Comparison of ENCODE assay signal across 10 mouse cellular contexts in the genomic region with DNA sequence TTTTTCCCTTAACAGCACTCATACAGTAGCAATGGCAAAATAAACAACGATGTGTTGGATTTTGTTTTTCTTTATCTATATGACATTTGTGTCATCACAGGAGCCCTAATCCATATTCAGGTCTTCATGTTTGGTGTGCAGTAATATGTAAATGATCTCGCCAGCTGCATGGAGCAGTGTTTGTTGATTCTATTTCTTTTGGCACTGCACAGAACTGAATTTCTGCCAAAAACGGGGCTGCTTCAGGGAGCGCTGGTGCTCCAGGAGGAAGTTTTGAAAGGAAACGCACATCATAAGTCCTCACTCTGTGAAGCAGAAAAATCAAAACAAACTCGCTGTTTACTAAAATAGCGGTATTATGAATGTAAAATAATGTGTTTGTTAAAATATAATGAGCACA.
DNase-seq lines count a peak whose midpoint lies in the region; ATAC-seq and TF ChIP-seq lines count a peak whose summit lies in the region.
"Had no signal": no experiment of that assay in that cellular context is flagged by ENCODE, and none has a peak within 500 bp of the region (broad histone marks: within the 10 kb centered on the region; RNA-seq: fewer than 3 reads in every experiment).

No protein-coding gene starts in this region.

- no peak for ATAC-seq in hindbrain, embryonic 13.5 days (ENCODE audit: low FRiP score)
- ATAC-seq in hindbrain, embryonic 11.5 days (ENCODE audit: low FRiP score): no peak
- ATAC-seq in forebrain, embryonic 15.5 days (replicated peaks): peak; percentile 91
- peak; percentile 79 for ATAC-seq in hindbrain, postnatal 0 days
- no peak for ATAC-seq in stomach, embryonic 16.5 days (ENCODE audit: insufficient read depth, low FRiP score)
- ATAC-seq in monocyte, adult 5-6 weeks (replicated peaks; ENCODE audit: insufficient number of reproducible peaks, low FRiP score, low TSS enrichment, poor library complexity, severe bottlenecking): no peak
- ATAC-seq in megakaryocyte-erythroid progenitor cell, adult 5-6 weeks (replicated peaks; ENCODE audit: low FRiP score, low TSS enrichment, poor library complexity, severe bottlenecking): no peak

- peak overlapping the region; percentile 69 for H3K27ac ChIP-seq in hindbrain, embryonic 13.5 days
- no peak overlapping the region for H3K27ac ChIP-seq in hindbrain, embryonic 11.5 days (ENCODE audit: low read depth, low read length)
- H3K27ac ChIP-seq in forebrain, embryonic 15.5 days (replicated peaks): peak overlapping the region; percentile 80
- peak overlapping the region; percentile 71 for H3K27ac ChIP-seq in hindbrain, postnatal 0 days
- no peak overlapping the region for H3K27ac ChIP-seq in stomach, embryonic 16.5 days (ENCODE audit: low read length)
- H3K27ac ChIP-seq: embryonic facial prominence, embryonic 12.5 days; liver, embryonic 15.5 days had no signal

- no peak overlapping the region for H3K4me3 ChIP-seq in hindbrain, embryonic 13.5 days
- no peak overlapping the region for H3K4me3 ChIP-seq in hindbrain, embryonic 11.5 days (ENCODE audit: low read depth, low read length)
- H3K4me3 ChIP-seq in forebrain, embryonic 15.5 days: 0 out of 2 replicates have a peak overlapping the region, but pooled peaks have one; percentile 13
- no peak overlapping the region; the same call in 1 of the 2 replicates for H3K4me3 ChIP-seq in hindbrain, postnatal 0 days (ENCODE audit: low read length)
- H3K4me3 ChIP-seq in stomach, embryonic 16.5 days (replicated peaks; ENCODE audit: low read length): no peak overlapping the region
- H3K4me3 ChIP-seq: embryonic facial prominence, embryonic 12.5 days; liver, embryonic 15.5 days had no signal

- intact Hi-C loops in left cerebral cortex, postnatal 14 days (cut with DNase I): no loop called here

- H3K4me1 ChIP-seq in hindbrain, embryonic 13.5 days (replicated peaks): peaks cover 31% of the 10 kb centered on the region
- H3K4me1 ChIP-seq in hindbrain, embryonic 11.5 days (replicated peaks; ENCODE audit: control insufficient read depth, insufficient read depth, low read length): no peaks in the 10 kb centered on the region; the same call in 1 of the 2 replicates
- peaks cover 29% of the 10 kb centered on the region for H3K4me1 ChIP-seq in forebrain, embryonic 15.5 days
- 0 out of 2 replicates have a peak, but pooled peaks cover 5% of the 10 kb centered on the region for H3K4me1 ChIP-seq in hindbrain, postnatal 0 days (ENCODE audit: insufficient read depth, low read length)
- 0 out of 2 replicates have a peak, but pooled peaks cover 3% of the 10 kb centered on the region for H3K4me1 ChIP-seq in stomach, embryonic 16.5 days (ENCODE audit: control insufficient read depth, insufficient read depth, low read length)
- H3K4me1 ChIP-seq: embryonic facial prominence, embryonic 12.5 days; liver, embryonic 15.5 days had no signal

- H3K27me3 ChIP-seq in hindbrain, embryonic 13.5 days: no peaks in the 10 kb centered on the region
- H3K27me3 ChIP-seq in hindbrain, embryonic 11.5 days (ENCODE audit: control insufficient read depth, insufficient read depth, low read length): no peaks in the 10 kb centered on the region
- H3K27me3 ChIP-seq in forebrain, embryonic 15.5 days: peaks cover 5% of the 10 kb centered on the region; the same call in 1 of the 2 replicates
- no peaks in the 10 kb centered on the region for H3K27me3 ChIP-seq in hindbrain, postnatal 0 days (ENCODE audit: insufficient read depth, low read length)
- no peaks in the 10 kb centered on the region for H3K27me3 ChIP-seq in stomach, embryonic 16.5 days (ENCODE audit: control insufficient read depth, insufficient read depth, low read length)
- H3K27me3 ChIP-seq: embryonic facial prominence, embryonic 12.5 days; liver, embryonic 15.5 days had no signal

- WGBS in hindbrain, embryonic 13.5 days: 40% methylated on average over 7 of the region's 7 CpGs
- 78% methylated on average over 7 of the region's 7 CpGs for WGBS in hindbrain, embryonic 11.5 days
- WGBS in forebrain, embryonic 15.5 days: 10% methylated on average over 7 of the region's 7 CpGs
- WGBS in hindbrain, postnatal 0 days: 17% methylated on average over 7 of the region's 7 CpGs
- WGBS in stomach, embryonic 16.5 days: 43% methylated on average over 7 of the region's 7 CpGs

- no peak overlapping the region for H3K9ac ChIP-seq in hindbrain, embryonic 13.5 days
- no peak overlapping the region for H3K9ac ChIP-seq in hindbrain, embryonic 11.5 days (ENCODE audit: low read depth, low read length)
- no peak overlapping the region for H3K9ac ChIP-seq in forebrain, embryonic 15.5 days (replicated peaks)
- H3K9ac ChIP-seq in hindbrain, postnatal 0 days (replicated peaks; ENCODE audit: low read length): no peak overlapping the region
- no peak overlapping the region for H3K9ac ChIP-seq in stomach, embryonic 16.5 days (ENCODE audit: low read length)
- H3K9ac ChIP-seq: embryonic facial prominence, embryonic 12.5 days; liver, embryonic 15.5 days had no signal

- H3K36me3 ChIP-seq in hindbrain, embryonic 13.5 days: peaks cover 4% of the 10 kb centered on the region
- no peaks in the 10 kb centered on the region for H3K36me3 ChIP-seq in hindbrain, embryonic 11.5 days (ENCODE audit: control insufficient read depth, insufficient read depth, low read length)
- no peaks in the 10 kb centered on the region for H3K36me3 ChIP-seq in forebrain, embryonic 15.5 days
- H3K36me3 ChIP-seq in hindbrain, postnatal 0 days (ENCODE audit: insufficient read depth, low read length): no peaks in the 10 kb centered on the region; the same call in 1 of the 2 replicates
- H3K36me3 ChIP-seq in stomach, embryonic 16.5 days (ENCODE audit: control insufficient read depth, insufficient read depth, low read length): no peaks in the 10 kb centered on the region
- H3K36me3 ChIP-seq: embryonic facial prominence, embryonic 12.5 days; liver, embryonic 15.5 days had no signal

- DNase-seq in hindbrain, embryonic 11.5 days (ENCODE audit: low spot score): no peak
- DNase-seq in hindbrain, postnatal 0 days (ENCODE audit: low spot score): peak; percentile 90
- DNase-seq in left cerebral cortex, postnatal 14 days (ENCODE audit: low spot score in 2 of 2): peak; percentile 59 to 73

- no peak for TF ChIP-seq CTCF in hindbrain, postnatal 0 days (IDR thresholded peaks at IDR 0.05; ENCODE audit: low read depth)

- no peaks in the 10 kb centered on the region for H3K9me3 ChIP-seq in hindbrain, embryonic 13.5 days
- H3K9me3 ChIP-seq in hindbrain, embryonic 11.5 days (ENCODE audit: control insufficient read depth, low read length): no peaks in the 10 kb centered on the region
- 0 out of 2 replicates have a peak, but pooled peaks cover 3% of the 10 kb centered on the region for H3K9me3 ChIP-seq in forebrain, embryonic 15.5 days
- H3K9me3 ChIP-seq in hindbrain, postnatal 0 days (ENCODE audit: low read length): no peaks in the 10 kb centered on the region
- H3K9me3 ChIP-seq in stomach, embryonic 16.5 days (replicated peaks; ENCODE audit: control insufficient read depth, low read length): no peaks in the 10 kb centered on the region
- H3K9me3 ChIP-seq: embryonic facial prominence, embryonic 12.5 days; liver, embryonic 15.5 days had no signal

- 0 out of 2 replicates have a peak overlapping the region, but pooled peaks have one; percentile 14 for H3K4me2 ChIP-seq in hindbrain, embryonic 13.5 days
- H3K4me2 ChIP-seq in hindbrain, embryonic 11.5 days (replicated peaks; ENCODE audit: low read depth, low read length): no peak overlapping the region
- peak overlapping the region; percentile 32 for H3K4me2 ChIP-seq in forebrain, embryonic 15.5 days (replicated peaks)
- peak overlapping the region; percentile 49 for H3K4me2 ChIP-seq in hindbrain, postnatal 0 days (ENCODE audit: low read depth, low read length)
- peak overlapping the region; percentile 27 for H3K4me2 ChIP-seq in stomach, embryonic 16.5 days (ENCODE audit: low read depth, low read length)
- H3K4me2 ChIP-seq: embryonic facial prominence, embryonic 12.5 days; liver, embryonic 15.5 days had no signal

Comparison
In these comparisons a context has a peak if more than half of its experiments do, and no peak if none do; other contexts are left out.
1. ATAC-seq: peak in forebrain, embryonic 15.5 days (single experiment) and hindbrain, postnatal 0 days (single experiment); none in hindbrain, embryonic 13.5 days (single experiment), hindbrain, embryonic 11.5 days (single experiment), stomach, embryonic 16.5 days (single experiment), monocyte, adult 5-6 weeks (single experiment) and megakaryocyte-erythroid progenitor cell, adult 5-6 weeks (single experiment).
2. H3K27ac ChIP-seq: peak in hindbrain, embryonic 13.5 days (single experiment), forebrain, embryonic 15.5 days (single experiment) and hindbrain, postnatal 0 days (single experiment); none in hindbrain, embryonic 11.5 days (single experiment) and stomach, embryonic 16.5 days (single experiment).